Mouse (Mus musculus): Measurements from ENCODE around the gene Arpc2.
"Not testable (repeated sequence)": the region's sequence is repeated elsewhere in the genome, so short reads cannot be mapped to it uniquely, and the experiment has no call there.

Gene Arpc2

DNA sequence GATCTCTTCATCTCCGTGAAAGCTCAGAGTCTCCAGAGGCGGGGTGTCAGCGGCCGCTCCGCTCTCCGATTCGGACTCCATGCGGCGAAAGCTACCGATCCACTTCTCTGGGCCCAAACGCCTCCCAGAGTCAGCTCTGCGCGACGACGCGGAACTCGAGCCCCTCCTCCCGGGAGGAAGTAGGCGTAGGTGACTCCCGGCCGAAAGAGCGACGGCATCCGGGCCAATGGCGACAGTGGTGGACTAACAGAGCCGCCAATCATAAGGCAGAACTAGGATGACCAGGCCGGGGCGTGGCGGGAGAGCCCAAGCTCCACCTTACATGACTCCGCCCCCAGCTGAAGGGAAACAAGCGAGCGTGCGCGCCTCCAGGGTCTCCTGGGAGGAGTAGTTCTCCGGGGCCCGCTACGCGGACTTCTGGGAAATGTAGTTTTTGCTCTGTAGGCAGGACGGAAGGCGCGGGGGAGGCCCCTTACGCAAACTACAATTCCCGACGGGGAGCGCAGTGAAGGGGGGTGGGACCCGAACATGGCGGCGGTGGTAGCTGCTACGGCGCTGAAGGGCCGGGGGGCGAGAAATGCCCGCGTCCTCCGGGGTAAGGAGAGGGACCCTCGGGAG is 48.8 kb downstream of the Arpc2 start, which contains the start of the genes Aamp and Pnkd:
Aamp (minus strand) TSS at position 196 of the 618 bp plus-strand sequence.
Pnkd (plus strand) TSS at position 388 of the 618 bp plus-strand sequence.
- DNase-seq: peak; percentile 100

DNA sequence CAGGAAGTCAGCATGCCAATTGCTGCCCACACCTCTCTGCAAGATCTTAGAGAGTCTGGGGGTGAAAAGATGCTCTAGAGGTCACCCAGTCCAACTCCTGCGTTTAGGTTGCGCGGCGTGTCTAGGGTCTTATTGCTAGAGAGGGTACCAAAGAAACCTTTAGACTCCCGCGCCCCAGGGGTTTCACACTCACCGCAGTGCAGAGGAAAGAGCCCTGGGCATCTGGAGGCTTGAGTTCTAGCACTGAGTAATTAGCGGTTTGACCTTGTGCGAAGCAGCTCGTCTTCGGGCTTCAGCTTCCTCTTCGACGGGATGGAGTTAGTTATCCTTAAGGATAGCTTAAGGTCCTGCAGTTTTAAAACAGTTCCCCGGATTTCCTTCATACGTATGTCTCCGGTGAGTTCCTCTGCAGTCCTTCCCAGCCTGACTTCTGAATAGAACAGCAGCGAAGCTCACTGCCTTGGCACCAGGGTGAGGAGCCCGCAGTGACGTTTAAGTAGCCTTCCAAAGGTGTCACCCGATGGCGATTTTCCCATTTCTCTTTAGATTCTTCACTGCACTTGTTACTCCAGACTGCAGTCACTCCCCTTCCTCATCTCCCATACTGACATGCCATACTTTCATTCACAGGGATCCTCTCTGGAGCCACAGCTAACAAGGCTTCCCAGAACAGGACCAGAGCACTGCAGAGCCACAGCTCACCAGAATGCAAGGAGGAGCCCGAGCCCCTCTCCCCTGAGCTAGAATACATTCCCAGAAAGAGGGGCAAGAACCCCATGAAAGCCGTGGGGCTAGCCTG is 49.5 kb downstream of the Arpc2 start:
- DNase-seq: no peak

DNA sequence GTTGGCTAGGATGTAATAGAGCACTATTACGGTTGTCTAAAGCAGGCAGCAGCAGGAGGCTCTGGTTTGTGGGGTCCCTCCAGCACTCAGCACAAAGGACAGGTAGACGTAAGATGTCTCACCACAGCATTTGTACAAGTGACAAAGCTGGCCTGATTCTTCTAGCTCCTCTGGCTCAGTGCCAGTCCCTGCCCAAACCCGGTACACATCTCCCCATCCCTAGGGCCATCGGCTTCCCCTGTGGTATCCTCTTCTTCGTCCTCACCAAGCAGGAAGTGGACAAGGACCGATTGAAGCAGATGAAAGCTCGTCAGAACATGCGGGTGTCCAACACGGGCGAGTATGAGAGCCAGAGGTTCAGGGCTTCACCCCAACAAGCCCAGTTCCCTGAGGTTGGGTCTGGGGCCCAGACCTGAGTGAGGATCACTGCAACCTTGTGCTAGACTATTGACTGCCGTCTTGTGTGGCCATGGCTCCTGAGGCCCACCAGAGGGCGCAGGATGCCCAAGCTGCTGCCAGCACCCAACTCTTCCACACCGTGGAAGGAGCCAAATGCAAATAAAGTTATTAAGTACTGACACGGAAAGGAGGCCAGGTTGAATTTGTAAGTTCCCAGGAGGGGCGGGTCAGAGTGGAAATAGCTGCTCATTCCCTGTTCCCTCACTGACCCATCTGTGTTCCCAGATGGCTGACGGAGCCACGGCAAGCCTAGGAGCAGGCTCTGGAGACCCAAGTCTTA is 51.2 kb downstream of the Arpc2 start:
- DNase-seq: not testable (repeated sequence)

DNA sequence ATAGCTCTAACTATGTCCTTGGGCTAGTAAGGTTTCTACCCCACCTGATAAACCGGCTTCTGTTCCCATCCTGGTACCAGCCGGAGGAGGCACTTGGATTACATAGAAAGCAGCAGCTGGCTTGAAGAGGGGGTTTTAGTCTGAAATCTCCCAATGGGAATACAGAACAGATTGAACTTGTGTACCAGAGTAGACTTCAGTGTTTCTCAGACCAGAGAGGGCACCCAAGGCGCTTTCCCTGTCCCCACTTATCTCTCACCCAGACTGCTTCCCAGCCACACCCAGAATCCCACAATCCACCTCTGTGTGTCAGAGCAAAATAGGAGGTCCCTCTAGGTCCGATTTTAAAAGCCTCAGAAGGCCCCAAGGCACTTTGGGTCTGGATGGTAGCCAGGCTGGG is 52.4 kb downstream of the Arpc2 start:
- DNase-seq: no peak

DNA sequence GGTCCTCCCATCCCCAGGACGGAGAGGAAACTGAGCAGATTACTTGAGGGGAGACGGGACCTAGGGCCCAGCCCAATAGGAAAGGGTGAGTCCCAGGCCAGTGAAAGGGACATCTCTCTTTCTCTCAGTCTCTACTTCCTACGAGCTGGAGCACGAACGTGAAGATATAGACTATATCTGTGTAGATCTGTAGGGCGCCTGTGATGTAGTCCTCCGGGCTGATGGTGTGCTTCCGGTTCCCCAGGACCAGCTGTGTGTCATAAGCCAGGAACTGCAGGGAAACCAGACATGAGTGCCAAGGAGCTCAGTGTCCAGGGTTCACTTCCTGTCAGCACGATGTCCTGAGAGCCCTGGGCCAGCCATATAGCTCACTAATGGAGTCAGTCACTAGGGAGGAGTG is 53.4 kb downstream of the Arpc2 start:
- no peak for DNase-seq

DNA sequence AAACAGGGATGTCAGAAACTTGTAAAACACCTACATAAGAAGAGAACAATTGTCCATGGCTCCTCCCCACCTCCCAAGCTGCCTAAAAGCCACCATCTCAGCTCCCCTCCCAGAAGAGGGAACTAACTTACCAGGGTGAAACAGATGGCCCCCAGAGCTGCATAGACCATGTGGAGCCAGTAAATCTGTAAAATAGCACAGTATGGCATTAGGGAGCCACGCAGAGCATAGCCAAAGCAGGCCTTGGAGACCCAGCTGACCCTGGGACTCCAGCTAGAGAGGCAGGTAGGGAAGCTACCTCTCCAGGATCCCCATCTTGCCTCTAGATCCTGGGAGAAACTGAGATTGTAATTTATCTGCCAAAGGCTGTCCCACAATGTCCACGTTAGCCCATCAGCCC is 53.9 kb downstream of the Arpc2 start:
- no peak for DNase-seq

DNA sequence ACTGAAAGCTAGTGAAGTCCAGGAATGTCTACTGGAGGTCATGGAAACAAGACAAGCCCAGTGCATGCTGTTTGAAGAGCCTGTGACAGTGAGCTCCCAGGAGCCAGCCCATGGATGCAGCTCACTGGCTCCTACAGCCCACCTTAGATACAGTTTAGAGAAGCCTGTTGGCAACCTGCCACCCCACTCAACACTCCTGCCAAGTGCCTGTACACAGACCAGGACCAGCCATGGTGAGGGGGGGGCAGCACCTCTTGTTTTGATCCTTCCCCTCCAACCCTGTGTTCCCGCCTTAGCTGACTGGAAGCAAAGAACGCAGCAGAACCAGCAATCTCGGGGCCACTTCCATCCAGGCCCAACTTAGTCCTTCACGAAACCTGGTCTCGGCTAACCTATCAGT is 54.3 kb downstream of the Arpc2 start:
- no peak for DNase-seq

DNA sequence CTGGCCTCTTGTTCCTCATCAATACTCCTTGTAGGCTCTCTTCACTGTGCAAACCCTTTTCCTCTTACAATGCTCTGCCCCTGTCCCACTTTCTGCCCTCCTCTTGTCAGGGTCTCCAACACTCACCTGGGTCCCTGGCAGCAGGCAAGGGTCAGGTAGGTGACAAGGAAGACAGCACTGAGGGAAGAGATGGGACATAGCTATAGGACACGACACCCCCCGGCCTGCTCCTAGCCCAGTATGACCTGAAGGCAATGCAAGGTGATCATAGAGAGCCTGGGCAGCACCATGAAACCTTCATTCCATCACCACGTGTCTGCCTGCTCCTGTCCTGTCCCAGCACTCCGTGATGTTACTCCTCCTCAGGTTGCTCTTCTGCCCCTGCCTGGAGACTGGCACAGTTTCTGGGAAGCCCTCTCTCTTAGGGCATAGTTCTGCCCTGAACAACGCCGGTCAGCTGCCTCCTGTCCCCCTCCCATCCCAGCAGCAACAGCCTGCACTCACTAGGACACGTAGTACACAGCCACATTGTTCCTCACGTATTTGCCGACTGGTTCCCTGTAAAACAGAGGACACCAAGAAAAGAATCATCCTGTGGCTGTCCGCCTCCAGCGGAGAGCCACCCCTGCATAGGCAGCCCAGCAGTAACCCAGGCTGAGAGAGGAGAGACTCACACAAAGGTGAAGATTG is 56.6 kb downstream of the Arpc2 start:
- no peak for DNase-seq

DNA sequence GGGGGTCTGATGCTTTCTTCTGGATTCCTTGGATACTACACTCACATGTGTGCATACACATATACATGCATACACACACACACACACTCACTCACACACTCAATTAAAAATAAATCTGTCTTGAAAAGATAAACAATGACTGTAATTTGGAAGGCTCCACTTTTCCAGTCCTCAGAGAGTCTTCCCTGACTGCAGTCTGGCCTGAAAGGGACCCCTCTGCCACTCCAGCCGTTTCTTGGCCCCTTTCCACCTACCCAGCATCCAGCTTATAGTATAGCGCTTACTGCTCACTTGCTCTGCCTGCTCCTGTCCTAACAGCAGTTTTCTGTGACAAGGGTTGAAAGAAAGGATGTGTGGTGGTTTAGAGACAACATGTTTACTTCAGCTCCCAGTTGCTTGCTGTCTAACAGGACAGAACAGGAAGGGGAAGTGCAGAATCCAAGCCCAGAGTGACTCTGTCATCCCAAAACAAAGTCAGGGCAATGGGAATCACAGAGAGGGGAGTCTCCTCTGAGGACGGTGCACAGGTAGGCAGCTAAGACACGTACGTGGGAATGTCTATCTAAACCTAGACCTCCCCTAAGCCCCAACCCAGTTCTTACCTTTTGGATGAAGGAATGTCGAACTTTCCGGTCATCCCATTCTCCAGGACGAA is 57.5 kb downstream of the Arpc2 start:
- DNase-seq: no peak

DNA sequence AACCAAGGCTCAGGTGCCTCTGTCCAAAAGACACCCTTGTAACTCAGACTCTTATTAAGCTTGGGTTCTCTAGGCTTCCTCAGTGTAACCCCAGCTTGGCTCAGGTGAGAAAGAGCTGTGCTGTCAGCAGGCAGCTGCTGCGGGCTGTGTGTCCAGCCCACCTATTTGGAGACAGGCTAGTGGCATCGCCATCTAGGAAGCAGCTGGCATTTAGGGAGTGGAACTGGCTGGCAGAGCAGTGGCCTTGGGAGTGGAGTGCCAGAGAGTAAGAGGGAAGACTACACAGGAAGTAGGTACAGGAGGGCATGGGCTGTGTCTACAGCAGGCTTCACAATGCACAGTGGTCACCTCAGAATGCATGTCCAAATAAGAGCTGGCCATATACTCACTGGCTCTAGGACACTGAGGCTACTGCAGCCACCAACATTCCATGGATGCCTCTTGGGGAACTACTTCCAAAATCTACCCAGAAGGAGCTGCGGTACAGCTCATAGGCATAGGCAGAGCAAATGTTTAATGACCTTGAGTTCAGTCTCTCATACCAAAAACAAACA is 58.3 kb downstream of the Arpc2 start:
- no peak for DNase-seq

DNA sequence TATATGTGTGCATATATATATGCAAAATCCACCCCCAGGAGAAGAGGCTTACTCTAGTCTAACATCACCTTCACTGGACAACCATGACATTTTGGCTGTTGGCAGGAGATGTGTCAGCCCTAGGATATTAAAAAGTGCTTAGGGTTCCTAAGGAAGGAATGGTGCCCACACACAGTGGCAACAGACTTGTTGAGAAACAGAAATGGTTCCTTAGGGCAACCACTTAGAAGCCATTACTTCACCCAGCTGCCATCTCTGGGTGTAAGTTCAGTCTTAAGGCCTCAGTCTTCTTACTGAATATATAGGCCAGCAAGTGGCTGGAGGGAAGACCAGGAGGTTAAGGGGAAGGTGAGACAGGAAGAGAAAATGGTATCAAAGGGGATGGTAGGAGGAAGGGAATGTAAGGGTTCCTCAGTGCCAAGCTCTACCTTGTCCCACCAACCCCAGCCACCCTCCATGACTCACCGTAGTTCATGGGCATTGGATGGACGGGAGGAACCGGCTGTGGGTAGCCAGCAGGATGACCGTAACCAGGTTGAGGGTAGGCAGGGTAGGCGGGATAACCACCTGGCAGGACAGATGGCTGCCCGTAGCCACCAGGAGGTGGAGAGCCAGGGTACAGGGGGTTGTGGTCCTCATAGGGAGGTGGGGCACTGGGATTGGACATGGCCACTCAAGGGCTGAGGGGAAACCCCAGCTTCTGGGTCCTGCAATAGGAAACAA is 59.0 kb downstream of the Arpc2 start:
- DNase-seq: no peak

DNA sequence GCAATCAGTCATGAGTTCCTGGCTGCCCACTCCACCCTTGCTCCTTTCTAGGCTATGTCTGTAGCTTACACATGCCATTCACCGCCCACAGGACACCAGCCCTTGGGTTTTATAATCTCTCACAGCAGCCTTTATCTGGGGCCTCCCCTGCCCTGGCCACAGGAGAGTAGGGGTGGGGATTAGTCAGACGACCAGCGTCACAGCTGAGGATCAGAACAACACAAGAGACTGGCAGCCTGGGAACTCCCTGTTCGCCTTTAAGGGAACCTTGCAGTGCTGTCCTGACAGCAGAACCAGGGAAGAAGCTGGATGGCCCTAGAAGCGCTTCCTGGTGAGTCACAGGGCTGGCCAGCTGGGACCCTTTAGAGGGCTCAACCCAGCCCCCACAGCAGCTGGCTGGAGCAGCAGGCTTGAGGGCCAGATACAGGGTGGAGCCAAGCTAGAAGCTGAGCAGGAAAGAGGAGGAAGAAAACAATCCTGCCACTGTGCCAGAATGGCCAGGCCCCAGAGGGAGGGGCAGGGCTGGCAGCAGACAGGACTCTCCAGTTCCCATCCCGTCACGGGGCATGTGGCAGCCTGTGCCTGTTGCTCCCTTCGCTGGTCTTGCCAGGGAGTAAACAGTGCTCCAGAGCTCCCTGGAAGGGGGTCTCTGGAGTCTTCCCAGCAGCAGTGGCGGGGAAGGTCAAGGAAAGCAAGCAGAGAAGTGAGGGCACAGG is 59.7 kb downstream of the Arpc2 start:
- DNase-seq: peak; percentile 78

DNA sequence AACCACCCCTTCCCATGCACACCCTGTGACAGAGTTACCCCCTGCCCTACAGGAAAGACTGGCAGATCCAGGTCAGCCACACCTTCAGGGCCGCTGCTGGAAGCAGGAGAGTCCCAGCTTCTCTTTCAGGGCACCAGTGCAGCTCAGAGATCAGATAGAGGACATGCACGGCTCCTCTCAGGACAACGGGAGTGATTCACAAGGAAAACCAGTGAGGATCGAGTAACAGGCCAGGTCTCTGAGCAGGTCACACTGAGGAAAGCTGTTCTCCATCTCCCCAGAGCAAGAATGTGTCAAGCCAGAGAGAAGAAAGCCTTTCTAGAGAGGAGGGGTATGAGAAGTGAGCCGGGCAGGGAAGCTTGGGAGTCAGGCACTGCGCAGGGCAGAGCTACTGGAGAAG is 60.6 kb downstream of the Arpc2 start:
- no peak for DNase-seq

DNA sequence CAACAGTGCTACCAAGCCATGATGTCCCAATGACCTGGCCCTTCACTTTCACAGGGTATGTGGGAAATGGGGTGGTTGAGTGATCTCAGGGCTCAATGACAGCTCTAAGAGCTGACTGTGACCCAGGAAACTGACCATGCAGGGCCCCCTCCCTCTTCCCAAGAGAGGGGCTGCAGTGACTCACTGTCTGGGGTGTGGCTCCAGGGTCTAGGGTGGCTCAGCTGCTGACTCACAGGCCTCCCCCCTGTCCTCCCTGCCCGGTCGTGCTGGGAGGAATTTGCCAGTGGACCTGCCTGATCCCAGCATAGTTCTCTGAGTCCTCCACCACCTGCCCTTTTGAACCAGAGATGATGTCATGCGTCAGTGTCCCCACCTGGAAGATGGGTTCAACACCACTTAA is 61.4 kb downstream of the Arpc2 start:
- DNase-seq: no peak

DNA sequence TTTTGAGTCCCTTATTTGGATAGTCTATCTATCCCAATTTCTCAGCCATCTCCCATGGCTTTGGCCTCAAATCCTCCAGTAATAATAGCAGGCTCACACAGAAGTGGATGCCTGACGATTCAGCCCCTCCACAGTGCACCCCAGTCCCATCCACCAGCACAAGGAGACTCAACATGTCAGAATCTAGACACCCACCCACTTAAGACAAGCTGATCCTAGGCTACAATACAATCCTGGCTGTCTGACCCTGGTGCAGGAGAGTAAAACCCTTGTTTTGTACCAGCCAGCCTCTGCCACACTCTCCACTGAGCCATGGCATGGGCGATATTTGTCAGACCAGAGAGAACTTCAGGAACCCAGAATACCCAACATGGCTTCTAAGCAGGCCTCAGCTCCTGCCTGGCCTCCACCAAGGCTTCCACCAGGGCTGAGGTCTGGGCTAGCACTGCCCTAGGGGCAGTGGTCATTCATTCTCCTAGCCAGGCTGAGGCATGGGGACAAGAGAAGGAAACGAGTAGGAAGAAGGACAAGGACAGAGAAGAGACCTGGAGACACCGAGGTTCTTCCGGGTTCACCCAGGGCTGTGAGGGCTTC is 62.4 kb downstream of the Arpc2 start:
- no peak for DNase-seq

DNA sequence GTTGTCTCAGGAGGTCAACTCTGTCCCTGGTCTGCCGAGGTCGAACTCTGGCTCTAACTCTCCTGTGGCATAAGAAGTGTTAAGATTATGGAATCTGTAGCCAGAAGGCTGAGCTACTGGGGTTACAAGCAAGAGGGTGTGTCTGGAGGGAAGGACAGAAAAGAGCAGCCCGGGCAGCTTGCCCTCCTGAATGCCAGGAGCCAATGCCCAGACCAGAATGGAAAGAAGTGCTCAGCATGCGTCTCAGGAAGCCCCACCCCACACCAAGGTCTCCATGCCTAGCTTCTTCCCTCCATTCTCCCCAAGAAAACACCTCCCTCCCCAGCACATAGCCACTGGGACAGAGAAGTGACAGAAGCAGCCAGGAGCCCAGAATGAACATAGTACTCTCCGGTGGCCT is 63.1 kb downstream of the Arpc2 start:
- DNase-seq: no peak

DNA sequence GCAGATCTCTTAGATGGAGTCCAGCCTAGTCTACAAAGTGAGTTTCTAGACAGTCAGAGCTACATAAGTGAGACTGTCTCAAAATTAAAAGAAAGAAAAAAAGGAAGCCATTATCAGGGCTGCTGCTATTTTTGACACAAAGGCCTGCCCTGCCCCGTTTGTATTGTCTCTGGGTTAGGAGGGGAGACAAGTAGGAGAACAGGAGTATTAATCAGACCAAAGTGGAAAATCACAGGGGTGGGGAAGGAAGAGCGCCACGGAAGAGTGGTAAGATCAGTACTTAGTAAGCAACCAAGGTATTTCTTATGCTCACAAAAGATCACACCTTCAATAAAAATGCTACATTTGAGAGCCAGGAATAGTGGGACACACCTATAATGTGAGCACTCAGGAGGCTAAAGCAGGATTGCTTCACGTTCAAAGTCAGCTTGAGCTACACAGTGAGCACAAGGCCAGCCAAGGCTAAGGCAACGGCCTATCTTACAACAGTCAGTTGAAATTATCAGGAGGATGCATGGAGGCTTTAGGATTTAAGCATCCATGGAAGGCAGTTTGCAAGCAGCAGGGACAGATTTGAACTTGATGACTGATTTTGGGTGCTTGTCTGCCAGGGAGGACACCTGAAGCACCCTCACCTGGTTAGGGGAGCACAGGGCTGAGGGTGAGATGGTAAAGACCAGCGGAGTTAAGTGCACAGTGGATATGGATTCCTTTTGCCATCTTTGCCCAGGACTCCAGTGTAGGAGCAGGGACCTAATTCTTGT is 64.6 kb downstream of the Arpc2 start:
- DNase-seq: no peak

DNA sequence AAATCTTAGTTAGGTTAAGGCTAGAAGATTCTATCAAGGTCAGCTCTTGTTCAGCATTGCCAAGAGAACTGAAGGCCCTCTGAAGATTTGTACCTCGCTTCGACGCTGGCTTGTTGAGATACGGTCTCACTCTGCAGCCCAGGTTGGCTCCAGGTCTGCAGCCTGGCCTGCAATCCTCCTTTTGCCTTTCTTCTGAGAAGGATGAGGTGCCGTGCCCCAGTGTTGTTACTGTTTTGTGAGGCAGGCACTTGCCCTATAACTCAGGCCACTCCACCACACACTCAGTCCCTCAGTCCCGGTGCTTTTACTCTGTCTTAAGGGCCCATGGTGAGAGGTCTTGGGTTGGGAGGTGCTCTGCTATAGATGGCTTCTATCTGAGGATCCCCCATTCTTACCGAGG is 66.3 kb downstream of the Arpc2 start:
- DNase-seq: no peak

DNA sequence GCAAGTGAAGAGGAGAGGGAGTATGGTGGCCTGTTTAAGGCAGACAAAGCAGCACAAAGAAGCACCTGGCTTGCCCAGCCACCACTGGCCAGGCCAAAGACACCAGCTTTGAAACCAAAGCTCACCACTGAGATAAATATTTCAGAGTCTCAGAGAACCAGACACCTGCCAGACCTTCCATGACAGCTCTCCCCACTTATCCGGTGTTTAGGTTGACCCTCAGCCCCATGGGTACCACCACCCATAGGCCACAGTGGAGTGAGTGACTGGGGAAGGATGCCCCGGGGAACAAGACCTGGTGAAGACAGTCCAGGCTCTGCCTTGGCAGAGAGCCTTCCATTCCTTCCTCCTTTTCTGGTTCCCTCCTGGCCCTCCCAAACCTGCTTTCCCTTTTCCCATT is 67.0 kb downstream of the Arpc2 start:
- no peak for DNase-seq
